Mouse (Mus musculus): Measurements from ENCODE around the gene Tet2. TPM values are rescaled to one million over a fixed set of nuclear protein-coding genes. Genes with fewer than 3 reads are reported as not detected.

Tet2 gene
- polyA plus RNA-seq, 1 experiment from 2014 or later: 15.4 TPM

DNA sequence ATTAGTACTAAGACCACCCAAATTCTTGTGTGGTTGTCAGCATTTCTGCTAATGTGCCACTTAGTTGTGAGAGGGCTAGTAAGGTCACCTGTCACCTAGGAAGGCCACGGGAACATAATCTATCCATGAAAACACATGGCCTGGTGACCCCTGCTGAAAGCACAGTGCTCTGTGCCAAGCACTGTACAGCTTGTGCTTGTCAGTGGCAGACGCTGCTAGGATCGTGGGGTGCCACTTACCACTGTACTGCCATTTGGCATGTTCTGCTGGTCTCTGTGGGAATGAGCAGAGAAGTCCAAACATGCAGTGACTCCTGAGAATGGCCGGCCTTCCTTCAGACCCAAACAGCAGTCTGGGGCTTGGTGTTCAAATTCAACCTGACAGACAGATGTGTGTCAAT is 73.8 kb downstream of the Tet2 start:
- Histone ChIP-seq H3K27me3 (replicated peaks; ENCODE audit: control insufficient read depth, insufficient read depth, low read length) (no peaks in the 10 kb centered on the region), H3K9me3 (ENCODE audit: control insufficient read depth, low read length) (no peaks in the 10 kb centered on the region), H3K9ac (ENCODE audit: low read depth, low read length) (no peak overlapping the region), H3K4me1 (ENCODE audit: control insufficient read depth, insufficient read depth, low read length) (no peaks in the 10 kb centered on the region), H3K4me2 (ENCODE audit: low read depth, low read length) (no peak overlapping the region), H3K27ac (replicated peaks; ENCODE audit: low read depth, low read length) (no peak overlapping the region), H3K4me3 (ENCODE audit: low read depth, low read length) (no peak overlapping the region), H3K36me3 (ENCODE audit: control insufficient read depth, insufficient read depth, low read length) (peaks cover 78% of the 10 kb centered on the region)
- 95% methylated on average over 4 of the region's 4 CpGs for WGBS
- DNase-seq (ENCODE audit: low spot score) (no peak), ATAC-seq (ENCODE audit: low read depth) (no peak)

DNA sequence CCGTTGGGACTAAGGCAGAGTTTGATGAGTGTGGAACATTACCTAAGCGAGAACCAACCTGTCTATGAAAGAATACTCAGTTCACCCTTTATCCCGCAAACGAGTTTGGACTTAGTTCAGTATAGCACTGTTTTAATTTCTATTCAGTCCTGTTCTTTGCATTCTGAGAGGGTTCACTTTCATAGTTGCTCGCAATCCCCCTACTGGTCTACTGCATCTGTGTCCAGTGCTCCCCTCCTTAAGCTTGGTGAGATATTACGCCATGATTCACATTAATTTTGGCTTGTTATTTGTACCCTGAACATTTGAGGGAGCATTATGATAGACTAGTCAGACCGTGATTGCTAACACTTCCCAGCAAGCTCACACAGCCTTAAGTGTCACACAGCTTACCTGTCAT is 76.1 kb downstream of the Tet2 start:
- no peaks in the 10 kb centered on the region for H3K27me3 ChIP-seq (replicated peaks; ENCODE audit: control insufficient read depth, insufficient read depth, low read length)
- H3K4me2 ChIP-seq (ENCODE audit: low read depth, low read length): no peak overlapping the region
- no peak for DNase-seq (ENCODE audit: low spot score)
- 95% methylated on average over 7 of the region's 7 CpGs for WGBS
- no peaks in the 10 kb centered on the region for H3K4me1 ChIP-seq (ENCODE audit: control insufficient read depth, insufficient read depth, low read length)
- ATAC-seq (ENCODE audit: low read depth): no peak
- no peak overlapping the region for H3K27ac ChIP-seq (replicated peaks; ENCODE audit: low read depth, low read length)
- no peak overlapping the region for H3K4me3 ChIP-seq (ENCODE audit: low read depth, low read length)
- no peak overlapping the region for H3K9ac ChIP-seq (ENCODE audit: low read depth, low read length)
- H3K9me3 ChIP-seq (ENCODE audit: control insufficient read depth, low read length): no peaks in the 10 kb centered on the region
- peaks cover 71% of the 10 kb centered on the region for H3K36me3 ChIP-seq (ENCODE audit: control insufficient read depth, insufficient read depth, low read length)

DNA sequence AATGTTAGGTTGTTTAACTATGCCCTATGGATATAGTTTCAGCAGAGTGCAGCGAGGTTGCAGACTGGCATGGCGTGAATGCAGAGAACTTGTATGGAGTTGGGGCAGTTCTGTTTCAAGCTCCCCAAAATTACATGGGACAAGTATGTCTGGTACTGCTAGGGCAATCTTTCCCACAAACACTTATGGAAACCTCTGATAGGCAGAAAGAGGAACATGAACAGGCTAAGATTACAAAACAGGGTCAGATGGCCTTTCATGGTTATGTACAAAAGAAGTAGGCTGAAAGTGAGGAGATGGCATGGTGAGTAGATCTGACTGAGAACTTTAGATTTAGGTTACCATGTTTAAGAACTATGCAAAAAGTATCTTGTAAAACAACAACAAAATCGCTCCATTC is 81.7 kb downstream of the Tet2 start:
- peaks cover 37% of the 10 kb centered on the region for H3K36me3 ChIP-seq (ENCODE audit: control insufficient read depth, insufficient read depth, low read length)
- H3K4me1 ChIP-seq (ENCODE audit: control insufficient read depth, insufficient read depth, low read length): no peaks in the 10 kb centered on the region
- no peak overlapping the region for H3K27ac ChIP-seq (replicated peaks; ENCODE audit: low read depth, low read length)
- no peak overlapping the region for H3K9ac ChIP-seq (ENCODE audit: low read depth, low read length)
- ATAC-seq (ENCODE audit: low read depth) (no peak), DNase-seq (ENCODE audit: low spot score) (no peak)
- WGBS: 94% methylated on average over 3 of the region's 3 CpGs
- H3K4me2 ChIP-seq (ENCODE audit: low read depth, low read length): no peak overlapping the region
- no peaks in the 10 kb centered on the region for H3K27me3 ChIP-seq (replicated peaks; ENCODE audit: control insufficient read depth, insufficient read depth, low read length)
- H3K4me3 ChIP-seq (ENCODE audit: low read depth, low read length): no peak overlapping the region
- no peaks in the 10 kb centered on the region for H3K9me3 ChIP-seq (ENCODE audit: control insufficient read depth, low read length)

DNA sequence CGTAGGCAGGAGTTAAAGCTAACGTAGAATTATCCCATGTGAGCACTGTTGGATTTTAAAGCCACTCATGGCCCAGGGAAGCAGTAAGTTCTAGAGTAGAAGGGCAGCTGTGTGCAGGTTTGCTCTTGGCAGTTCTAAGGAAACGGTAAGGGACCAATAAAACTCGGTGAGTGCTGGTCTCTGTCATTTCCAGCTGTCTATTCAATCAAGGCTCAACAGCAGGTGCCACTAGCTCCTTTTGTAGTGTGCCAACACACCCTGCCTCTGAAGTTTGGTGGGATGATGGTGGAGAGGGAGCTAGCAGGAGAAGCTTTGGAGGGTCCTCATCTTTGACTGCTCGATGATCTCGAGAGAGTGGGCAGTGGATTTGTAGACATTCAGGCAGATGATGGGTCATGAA is 82.5 kb downstream of the Tet2 start:
- WGBS: 89% methylated on average over 6 of the region's 6 CpGs
- Histone ChIP-seq H3K36me3 (ENCODE audit: control insufficient read depth, insufficient read depth, low read length) (peaks cover 29% of the 10 kb centered on the region), H3K27ac (replicated peaks; ENCODE audit: low read depth, low read length) (no peak overlapping the region), H3K4me1 (ENCODE audit: control insufficient read depth, insufficient read depth, low read length) (no peaks in the 10 kb centered on the region), H3K27me3 (replicated peaks; ENCODE audit: control insufficient read depth, insufficient read depth, low read length) (no peaks in the 10 kb centered on the region), H3K9ac (ENCODE audit: low read depth, low read length) (no peak overlapping the region), H3K4me2 (ENCODE audit: low read depth, low read length) (no peak overlapping the region), H3K4me3 (ENCODE audit: low read depth, low read length) (no peak overlapping the region), H3K9me3 (ENCODE audit: control insufficient read depth, low read length) (no peaks in the 10 kb centered on the region)
- DNase-seq (ENCODE audit: low spot score) (no peak), ATAC-seq (ENCODE audit: low read depth) (no peak)

DNA sequence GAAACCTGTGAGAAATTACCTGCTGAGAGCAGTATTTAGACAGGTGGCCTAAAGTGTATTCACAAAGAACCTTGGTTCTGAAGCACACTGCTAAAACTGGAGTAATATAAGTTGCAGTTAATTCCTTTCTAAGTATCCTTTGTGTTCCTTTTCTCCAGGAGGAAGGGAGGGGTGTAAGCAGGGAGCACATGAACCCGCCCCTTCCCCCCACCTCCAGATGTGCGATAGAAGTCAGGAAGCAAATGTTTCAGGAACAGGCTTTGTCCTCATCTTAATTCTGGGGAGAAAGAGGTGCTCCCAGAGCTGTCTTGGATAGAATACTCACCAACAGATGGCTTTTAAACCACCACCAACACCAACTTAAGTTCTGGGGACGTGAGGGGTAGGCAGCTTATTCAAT is 82.9 kb downstream of the Tet2 start:
- no peak overlapping the region for H3K4me3 ChIP-seq (ENCODE audit: low read depth, low read length)
- DNase-seq (ENCODE audit: low spot score): no peak
- H3K4me2 ChIP-seq (ENCODE audit: low read depth, low read length): no peak overlapping the region
- H3K9ac ChIP-seq (ENCODE audit: low read depth, low read length): no peak overlapping the region
- H3K36me3 ChIP-seq (ENCODE audit: control insufficient read depth, insufficient read depth, low read length): peaks cover 25% of the 10 kb centered on the region
- H3K27me3 ChIP-seq (replicated peaks; ENCODE audit: control insufficient read depth, insufficient read depth, low read length): no peaks in the 10 kb centered on the region
- 74% methylated on average over 3 of the region's 3 CpGs for WGBS
- H3K9me3 ChIP-seq (ENCODE audit: control insufficient read depth, low read length): no peaks in the 10 kb centered on the region
- no peak for ATAC-seq (ENCODE audit: low read depth)
- no peaks in the 10 kb centered on the region for H3K4me1 ChIP-seq (ENCODE audit: control insufficient read depth, insufficient read depth, low read length)
- H3K27ac ChIP-seq (replicated peaks; ENCODE audit: low read depth, low read length): no peak overlapping the region

DNA sequence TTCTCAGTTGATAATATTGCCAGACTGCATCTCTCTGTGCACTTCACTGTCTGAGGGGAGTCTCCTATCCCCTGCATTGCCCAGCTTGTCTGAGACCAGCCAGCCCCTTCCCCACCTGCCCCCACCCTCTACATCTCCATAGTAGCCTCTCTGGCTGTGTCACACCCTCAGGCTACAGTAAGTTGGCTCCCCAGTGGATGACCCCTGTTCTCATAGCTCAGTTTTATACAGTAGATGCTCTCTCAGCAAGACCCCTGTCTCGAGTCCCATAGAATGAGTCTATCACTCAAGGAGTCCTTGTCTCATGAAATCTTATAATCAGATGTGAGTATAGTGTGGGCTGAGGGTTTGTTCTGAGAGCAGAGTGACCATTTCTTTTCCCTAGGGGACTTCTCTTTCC is 85.8 kb downstream of the Tet2 start:
- no peak for DNase-seq (ENCODE audit: low spot score)
- ATAC-seq (ENCODE audit: low read depth): no peak
- no peaks in the 10 kb centered on the region for H3K9me3 ChIP-seq (ENCODE audit: control insufficient read depth, low read length)
- no peak overlapping the region for H3K4me3 ChIP-seq (ENCODE audit: low read depth, low read length)
- H3K36me3 ChIP-seq (ENCODE audit: control insufficient read depth, insufficient read depth, low read length): peaks cover 8% of the 10 kb centered on the region; the same call in 1 of the 2 replicates
- H3K4me2 ChIP-seq (ENCODE audit: low read depth, low read length): no peak overlapping the region
- H3K9ac ChIP-seq (ENCODE audit: low read depth, low read length): no peak overlapping the region
- H3K4me1 ChIP-seq (ENCODE audit: control insufficient read depth, insufficient read depth, low read length): no peaks in the 10 kb centered on the region
- WGBS: 75% methylated on average over 1 of the region's 1 CpGs
- H3K27me3 ChIP-seq (replicated peaks; ENCODE audit: control insufficient read depth, insufficient read depth, low read length): no peaks in the 10 kb centered on the region
- no peak overlapping the region for H3K27ac ChIP-seq (replicated peaks; ENCODE audit: low read depth, low read length)

DNA sequence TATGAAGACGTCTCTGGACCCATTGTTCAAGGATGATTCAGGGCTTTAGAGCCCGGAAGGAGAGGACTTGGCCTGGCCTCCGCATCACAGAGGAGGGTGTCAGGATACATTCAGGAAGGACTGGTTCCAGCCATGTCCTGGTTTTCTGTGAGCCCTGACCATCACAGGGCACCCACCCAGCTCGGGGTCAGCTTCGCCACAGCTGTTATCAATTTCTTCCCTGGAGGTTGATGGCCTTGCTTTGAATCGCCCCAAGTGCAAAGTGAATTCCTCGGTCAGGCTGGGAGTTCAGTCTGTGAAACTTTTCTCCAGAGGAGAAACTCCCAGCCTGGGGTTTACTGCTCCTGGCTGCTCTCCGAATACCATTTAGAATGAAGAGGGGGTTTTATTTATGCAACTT is 91.0 kb downstream of the Tet2 start:
- H3K9me3 ChIP-seq (ENCODE audit: control insufficient read depth, low read length): no peaks in the 10 kb centered on the region
- H3K9ac ChIP-seq (ENCODE audit: low read depth, low read length): no peak overlapping the region
- DNase-seq (ENCODE audit: low spot score): no peak
- H3K4me1 ChIP-seq (ENCODE audit: control insufficient read depth, insufficient read depth, low read length): no peaks in the 10 kb centered on the region
- no peak overlapping the region for H3K4me3 ChIP-seq (ENCODE audit: low read depth, low read length)
- H3K4me2 ChIP-seq (ENCODE audit: low read depth, low read length): no peak overlapping the region
- no peak overlapping the region for H3K27ac ChIP-seq (replicated peaks; ENCODE audit: low read depth, low read length)
- H3K36me3 ChIP-seq (ENCODE audit: control insufficient read depth, insufficient read depth, low read length): no peaks in the 10 kb centered on the region
- ATAC-seq (ENCODE audit: low read depth): no peak
- no peaks in the 10 kb centered on the region for H3K27me3 ChIP-seq (replicated peaks; ENCODE audit: control insufficient read depth, insufficient read depth, low read length)
- 46% methylated on average over 8 of the region's 8 CpGs for WGBS

DNA sequence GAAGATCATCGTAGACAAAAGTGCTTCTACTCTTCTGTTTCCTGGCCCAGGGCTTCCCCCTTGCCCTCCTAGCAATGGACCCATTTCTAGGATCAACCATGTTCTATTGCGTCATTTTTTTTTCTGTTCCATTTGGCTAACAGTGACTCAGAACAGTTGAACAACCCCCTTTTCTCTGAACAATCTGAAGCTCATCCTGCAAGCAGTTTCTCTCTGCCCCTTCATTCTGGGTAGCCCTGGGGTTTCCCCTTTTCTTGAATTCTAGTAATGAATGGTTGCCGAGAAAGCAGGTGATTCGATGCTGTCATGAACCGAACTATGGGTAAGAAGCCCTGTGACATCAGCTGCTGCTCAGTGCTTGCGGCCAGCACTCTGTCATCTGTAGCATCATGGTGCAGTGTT is 108.0 kb downstream of the Tet2 start:
- DNase-seq (ENCODE audit: low spot score): no peak
- no peaks in the 10 kb centered on the region for H3K4me1 ChIP-seq (ENCODE audit: control insufficient read depth, insufficient read depth, low read length)
- no peak overlapping the region for H3K9ac ChIP-seq (ENCODE audit: low read depth, low read length)
- WGBS: 90% methylated on average over 6 of the region's 6 CpGs
- no peak for ATAC-seq (ENCODE audit: low read depth)
- H3K27me3 ChIP-seq (replicated peaks; ENCODE audit: control insufficient read depth, insufficient read depth, low read length): no peaks in the 10 kb centered on the region
- no peaks in the 10 kb centered on the region for H3K36me3 ChIP-seq (ENCODE audit: control insufficient read depth, insufficient read depth, low read length)
- no peak overlapping the region for H3K4me2 ChIP-seq (ENCODE audit: low read depth, low read length)
- H3K27ac ChIP-seq (replicated peaks; ENCODE audit: low read depth, low read length): no peak overlapping the region
- H3K4me3 ChIP-seq (ENCODE audit: low read depth, low read length): no peak overlapping the region
- no peaks in the 10 kb centered on the region for H3K9me3 ChIP-seq (ENCODE audit: control insufficient read depth, low read length)

DNA sequence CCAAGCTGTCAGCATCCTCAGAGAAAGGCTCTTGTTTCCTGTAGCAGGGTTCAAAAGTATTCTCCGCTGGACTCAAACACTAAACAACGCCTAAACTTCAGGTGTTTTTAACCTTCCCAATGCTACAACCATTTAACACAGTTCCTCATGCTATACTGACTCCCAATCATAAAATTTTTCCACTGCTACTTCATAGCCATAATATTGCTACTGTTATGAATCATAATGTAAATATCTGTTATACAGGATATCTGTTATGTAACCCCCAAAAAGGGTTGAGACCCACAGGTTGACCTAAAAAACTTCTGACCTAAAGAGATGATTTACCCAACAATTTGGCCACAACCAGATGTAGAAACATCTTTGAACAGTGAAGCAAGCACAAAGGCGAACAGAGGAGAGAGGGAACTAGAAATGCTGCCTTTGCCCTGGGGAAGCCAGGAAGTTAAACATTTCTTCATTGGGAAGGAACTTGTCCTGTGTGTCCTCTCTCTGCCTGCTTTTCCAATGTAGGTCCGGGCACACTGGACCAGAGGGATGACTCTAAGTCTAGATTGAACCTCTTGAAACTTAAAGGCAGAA is 108.6 kb downstream of the Tet2 start:
- DNase-seq (ENCODE audit: low spot score): no peak
- WGBS: 80% methylated on average over 4 of the region's 4 CpGs

More for the DNA sequence above, 108.6 kb downstream of the Tet2 start:
- H3K27me3 ChIP-seq (replicated peaks; ENCODE audit: control insufficient read depth, insufficient read depth, low read length): no peaks in the 10 kb centered on the region
- no peaks in the 10 kb centered on the region for H3K36me3 ChIP-seq (ENCODE audit: control insufficient read depth, insufficient read depth, low read length)
- H3K4me1 ChIP-seq (ENCODE audit: control insufficient read depth, insufficient read depth, low read length): no peaks in the 10 kb centered on the region
- no peak for ATAC-seq (ENCODE audit: low read depth)
- no peak overlapping the region for H3K9ac ChIP-seq (ENCODE audit: low read depth, low read length)
- no peak overlapping the region for H3K27ac ChIP-seq (replicated peaks; ENCODE audit: low read depth, low read length)
- H3K4me3 ChIP-seq (ENCODE audit: low read depth, low read length): no peak overlapping the region
- no peak overlapping the region for H3K4me2 ChIP-seq (ENCODE audit: low read depth, low read length)
- no peaks in the 10 kb centered on the region for H3K9me3 ChIP-seq (ENCODE audit: control insufficient read depth, low read length)
